Mouse (Mus musculus) megakaryocyte, embryonic 14.5 days (primary cell): Measurements from ENCODE around the gene Pgm5. TPM values are rescaled to one million over a fixed set of nuclear protein-coding genes. Genes with fewer than 3 reads are reported as not detected.

Experiments
- H3K27me3 ChIP-seq: replicated peaks from 2 replicates; pipeline ENCODE3; 2012; ENCODE audit warnings: inconsistent platforms
- H3K36me3 ChIP-seq: replicated peaks from 2 replicates; pipeline ENCODE3; 2012; ENCODE audit warnings: low read length, inconsistent platforms, mixed read lengths
- H3K4me1 ChIP-seq: 2 replicates; pipeline ENCODE4 v1.6.1; 2012; ENCODE audit warnings: inconsistent platforms
- H3K4me3 ChIP-seq: replicated peaks from 2 replicates; pipeline ENCODE3; 2012; ENCODE audit warnings: moderate library complexity, mild to moderate bottlenecking, inconsistent platforms
- H3K9me3 ChIP-seq: 2 replicates; pipeline ENCODE4 v1.6.1; 2012; ENCODE audit warnings: inconsistent platforms
- FLI1 ChIP-seq: IDR thresholded peaks from 2 replicates; pipeline ENCODE4 v1.6.1; 2012; ENCODE audit warnings: low read length, inconsistent platforms, mixed read lengths
- GATA1 ChIP-seq: IDR thresholded peaks from 3 replicates; pipeline ENCODE4 v1.6.1; 2012; ENCODE audit warnings: mixed read lengths, low read length, inconsistent platforms, borderline replicate concordance
- polyA plus RNA-seq: library from polyadenylated mRNA; stranded (reverse); fragments of >175 nt; gene quantifications from 2 replicates; pipeline ENCODE4 v1.2.3, GENCODE M21; 2012; ENCODE audit warnings: low replicate concordance; ENCODE audit not compliant: insufficient read depth

The Pgm5 gene
- polyA plus RNA-seq, 1 experiment: not detected

DNA sequence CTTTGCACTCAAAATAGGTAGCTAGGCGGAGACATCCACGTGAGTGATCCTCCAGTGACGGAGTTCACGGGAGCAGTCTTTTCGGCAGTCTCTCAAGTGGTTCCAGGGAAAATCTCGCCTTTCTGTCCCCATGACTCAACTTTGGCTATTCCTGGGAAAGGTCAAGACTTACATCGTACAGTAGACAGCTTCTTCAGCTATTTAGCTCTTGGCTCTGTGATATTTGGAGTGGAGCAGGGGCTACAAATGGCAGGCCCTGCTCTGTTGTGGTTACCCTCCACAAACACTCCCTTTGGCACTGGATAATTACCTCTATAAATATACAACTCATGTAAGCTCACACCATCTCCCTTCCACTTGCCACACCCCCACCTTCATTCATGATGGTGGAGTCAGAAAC is 185.2 kb downstream of the Pgm5 start:
- TF ChIP-seq GATA1 (no peak), FLI1 (no peak)
- no peaks in the 10 kb centered on the region for H3K36me3 ChIP-seq

DNA sequence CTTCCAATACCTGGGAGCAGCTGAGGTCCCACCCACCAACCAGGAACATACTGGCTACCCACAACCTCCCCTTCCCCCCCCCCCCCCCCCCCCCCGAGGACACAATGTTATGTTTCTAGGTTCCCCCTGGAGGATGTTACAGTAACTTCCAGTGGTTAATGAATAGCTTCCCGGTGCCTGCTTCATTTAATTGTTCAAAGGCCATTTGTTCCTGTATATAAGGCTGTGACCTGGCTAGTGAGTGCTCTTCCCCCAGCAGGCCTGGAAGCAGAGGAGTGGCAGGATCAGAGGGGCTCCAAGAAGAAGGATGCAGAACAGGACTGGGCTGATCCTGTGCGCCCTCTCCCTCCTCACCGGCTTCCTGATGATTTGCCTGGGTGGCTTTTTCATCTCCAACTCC is 187.9 kb downstream of the Pgm5 start, which contains the start of gene Tmem252:
Gene Tmem252, plus strand, starts transcription at position 247 of the 400 bp plus-strand sequence.
- TF ChIP-seq FLI1 (no peak), GATA1 (no peak)

More for the DNA sequence above, 185.2 kb downstream of the Pgm5 start:
- no peaks in the 10 kb centered on the region for H3K9me3 ChIP-seq
- peaks cover 10% of the 10 kb centered on the region for H3K27me3 ChIP-seq
- H3K4me1 ChIP-seq: peaks cover 13% of the 10 kb centered on the region
- no peak overlapping the region for H3K4me3 ChIP-seq

GRCm38 (mm10) chr19:24673331-24673730 is 188.3 kb downstream of the Pgm5 start:
- Histone ChIP-seq H3K4me1 (peaks cover 15% of the 10 kb centered on the region), H3K36me3 (no peaks in the 10 kb centered on the region), H3K4me3 (no peak overlapping the region), H3K9me3 (peaks cover 4% of the 10 kb centered on the region), H3K27me3 (peaks cover 5% of the 10 kb centered on the region)
- no peak for TF ChIP-seq GATA1
- TF ChIP-seq FLI1: no peak

More for the DNA sequence above, 187.9 kb downstream of the Pgm5 start, which contains the start of gene Tmem252:
- peaks cover 5% of the 10 kb centered on the region for H3K27me3 ChIP-seq
- peaks cover 15% of the 10 kb centered on the region for H3K4me1 ChIP-seq
- peaks cover 4% of the 10 kb centered on the region for H3K9me3 ChIP-seq
- H3K36me3 ChIP-seq: no peaks in the 10 kb centered on the region
- H3K4me3 ChIP-seq: no peak within 1 kb of the TSS

DNA sequence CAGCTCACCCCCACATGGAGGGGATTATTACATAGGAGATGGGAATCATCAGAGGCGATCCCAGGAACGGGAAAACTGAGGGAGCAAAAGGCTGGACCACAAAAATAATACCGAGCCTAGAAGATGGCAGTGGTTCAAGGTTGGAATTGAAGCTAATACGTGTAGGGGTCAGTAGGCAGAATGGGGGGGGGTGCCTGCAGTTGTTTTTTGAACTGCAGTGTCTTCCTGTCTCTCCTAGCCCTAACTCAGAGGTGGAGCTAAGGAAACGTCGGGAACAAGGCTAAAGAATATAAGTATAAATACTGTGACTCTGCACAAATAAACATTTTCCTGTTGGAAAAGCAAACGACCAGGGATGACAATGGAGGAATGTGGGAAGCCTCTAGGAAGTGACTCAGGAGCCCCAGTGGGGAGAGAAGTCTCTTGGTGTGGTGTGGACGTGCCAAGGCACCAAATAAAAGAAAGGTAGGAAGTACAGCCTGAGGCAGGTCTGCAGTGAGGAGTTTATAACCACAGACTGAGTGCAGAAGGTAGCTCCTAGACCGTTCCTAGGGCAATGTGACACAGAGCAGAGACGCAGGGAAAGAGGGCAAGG is 189.2 kb downstream of the Pgm5 start:
- no peaks in the 10 kb centered on the region for H3K36me3 ChIP-seq
- no peak for TF ChIP-seq GATA1
- TF ChIP-seq FLI1: no peak
- H3K4me3 ChIP-seq: no peak overlapping the region
- peaks cover 2% of the 10 kb centered on the region for H3K27me3 ChIP-seq
- H3K4me1 ChIP-seq: peaks cover 15% of the 10 kb centered on the region
- H3K9me3 ChIP-seq: peaks cover 5% of the 10 kb centered on the region

- H3K4me3 ChIP-seq: no peak overlapping the region
- peaks cover 5% of the 10 kb centered on the region for H3K27me3 ChIP-seq
- no peak for TF ChIP-seq GATA1
- no peak for TF ChIP-seq FLI1
- H3K36me3 ChIP-seq: no peaks in the 10 kb centered on the region
- peaks cover 8% of the 10 kb centered on the region for H3K9me3 ChIP-seq
- peaks cover 15% of the 10 kb centered on the region for H3K4me1 ChIP-seq
These were observed 190.1 kb downstream of the Pgm5 start for GRCm38 (mm10) chr19:24671571-24671970.

DNA sequence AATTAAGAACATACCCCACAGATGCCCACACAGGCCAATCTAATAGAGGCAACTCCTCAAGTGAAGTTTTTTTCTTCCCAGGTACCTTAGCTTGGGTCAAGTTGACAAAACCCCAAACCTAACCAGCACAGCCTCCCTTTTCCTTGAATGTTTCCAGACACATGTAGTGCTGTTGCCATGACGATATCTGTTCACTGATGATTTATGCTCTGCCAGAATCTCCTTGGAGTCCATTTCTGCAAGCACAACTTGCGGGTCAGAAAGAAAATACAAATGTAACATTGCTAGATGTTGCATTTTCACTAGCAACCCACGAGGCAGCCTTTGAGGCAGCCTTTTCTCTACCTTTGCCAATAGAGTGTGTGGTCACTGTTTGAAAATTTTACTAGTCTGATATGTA is 194.1 kb downstream of the Pgm5 start:
- Histone ChIP-seq H3K4me1 (peaks cover 12% of the 10 kb centered on the region), H3K36me3 (no peaks in the 10 kb centered on the region), H3K27me3 (peaks cover 5% of the 10 kb centered on the region), H3K9me3 (peaks cover 8% of the 10 kb centered on the region), H3K4me3 (no peak overlapping the region)
- TF ChIP-seq GATA1 (no peak), FLI1 (no peak)

GRCm38 (mm10) chr19:24665771-24666170 is 195.9 kb downstream of the Pgm5 start:
- TF ChIP-seq GATA1: no peak
- TF ChIP-seq FLI1: no peak
- Histone ChIP-seq H3K27me3 (peaks cover 5% of the 10 kb centered on the region), H3K9me3 (peaks cover 8% of the 10 kb centered on the region), H3K4me1 (no peaks in the 10 kb centered on the region), H3K36me3 (no peaks in the 10 kb centered on the region), H3K4me3 (no peak overlapping the region)

GRCm38 (mm10) chr19:24662346-24662745 is 199.3 kb downstream of the Pgm5 start:
- Histone ChIP-seq H3K4me1 (no peaks in the 10 kb centered on the region), H3K4me3 (no peak overlapping the region), H3K27me3 (peaks cover 8% of the 10 kb centered on the region), H3K9me3 (0 out of 2 replicates have a peak, but pooled peaks cover 3% of the 10 kb centered on the region), H3K36me3 (no peaks in the 10 kb centered on the region)
- TF ChIP-seq GATA1: no peak
- TF ChIP-seq FLI1: no peak

DNA sequence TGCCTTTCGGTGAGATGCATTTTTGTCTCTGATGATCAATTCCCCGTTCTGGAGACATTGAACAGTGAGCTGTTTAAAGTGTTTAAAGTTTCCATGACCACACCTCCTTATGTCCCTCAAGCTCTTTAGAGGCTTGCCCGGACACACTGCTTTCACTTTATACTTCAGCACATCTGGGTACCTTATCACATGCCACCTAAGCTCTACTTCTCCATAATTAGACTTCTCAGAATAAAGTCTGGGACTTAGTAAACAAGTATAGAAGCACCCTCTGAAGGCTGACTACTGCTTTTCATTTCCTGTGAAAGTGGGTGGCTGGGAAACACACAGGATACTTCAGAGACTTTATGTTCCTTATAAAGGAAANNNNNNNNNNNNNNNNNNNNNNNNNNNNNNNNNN is 204.7 kb downstream of the Pgm5 start:
- Histone ChIP-seq H3K36me3 (no peaks in the 10 kb centered on the region), H3K9me3 (no peaks in the 10 kb centered on the region), H3K4me1 (no peaks in the 10 kb centered on the region), H3K4me3 (no peak overlapping the region), H3K27me3 (peaks cover 6% of the 10 kb centered on the region)
- TF ChIP-seq GATA1 (no peak), FLI1 (no peak)

- Histone ChIP-seq H3K4me3 (no peak overlapping the region), H3K36me3 (no peaks in the 10 kb centered on the region), H3K27me3 (peaks cover 5% of the 10 kb centered on the region), H3K4me1 (no peaks in the 10 kb centered on the region), H3K9me3 (no peaks in the 10 kb centered on the region)
- no peak for TF ChIP-seq FLI1
These were observed 208.3 kb downstream of the Pgm5 start for GRCm38 (mm10) chr19:24653230-24653799.
